Mouse (Mus musculus): ENCODE results near the gene Gpi1. TPM values are rescaled to one million over a fixed set of nuclear protein-coding genes. Genes with fewer than 3 reads are reported as not detected.

Gene Gpi1
- polyA plus RNA-seq, 1 experiment from 2014 or later, result 488 TPM

Other genes starting within 250 kb of the Gpi1 start
- gene Scgb2b27, start 216.4 kb downstream of the Gpi1 start, polyA plus RNA-seq (2018), result not detected in 3 replicates
- not detected in 3 replicates for gene Scgb1b27, start 208.9 kb downstream of the Gpi1 start, polyA plus RNA-seq (2018)
- not detected in 3 replicates for gene Scgb1b30, start 134.9 kb downstream of the Gpi1 start, polyA plus RNA-seq (2018)
- 1.1 to 5.6 TPM (median 1.5 TPM) in 3 replicates for gene Wtip, start 97.1 kb downstream of the Gpi1 start, polyA plus RNA-seq (2018)
- gene Uba2, start 60.7 kb downstream of the Gpi1 start, polyA plus RNA-seq (2018), result 45.4 to 81.1 TPM (median 48.6 TPM) in 3 replicates
- 15.9 to 29.8 TPM (median 24.8 TPM) in 3 replicates for gene Pdcd2l, start 33.7 kb downstream of the Gpi1 start, polyA plus RNA-seq (2018)
- not detected in 3 replicates for gene Gm6096, start 20.7 kb upstream of the Gpi1 start, polyA plus RNA-seq (2018)
- gene 4931406P16Rik, start 83.2 kb upstream of the Gpi1 start, polyA plus RNA-seq (2018), result 14.1 to 16.3 TPM (median 15.6 TPM) in 3 replicates
- 86.0 to 122 TPM (median 89.0 TPM) in 3 replicates for gene Lsm14a, start 163.0 kb upstream of the Gpi1 start, polyA plus RNA-seq (2018)

Measured in macrophage (primary cell).